Mouse (Mus musculus): ENCODE measurements around the gene Rab3gap1.

DNA sequence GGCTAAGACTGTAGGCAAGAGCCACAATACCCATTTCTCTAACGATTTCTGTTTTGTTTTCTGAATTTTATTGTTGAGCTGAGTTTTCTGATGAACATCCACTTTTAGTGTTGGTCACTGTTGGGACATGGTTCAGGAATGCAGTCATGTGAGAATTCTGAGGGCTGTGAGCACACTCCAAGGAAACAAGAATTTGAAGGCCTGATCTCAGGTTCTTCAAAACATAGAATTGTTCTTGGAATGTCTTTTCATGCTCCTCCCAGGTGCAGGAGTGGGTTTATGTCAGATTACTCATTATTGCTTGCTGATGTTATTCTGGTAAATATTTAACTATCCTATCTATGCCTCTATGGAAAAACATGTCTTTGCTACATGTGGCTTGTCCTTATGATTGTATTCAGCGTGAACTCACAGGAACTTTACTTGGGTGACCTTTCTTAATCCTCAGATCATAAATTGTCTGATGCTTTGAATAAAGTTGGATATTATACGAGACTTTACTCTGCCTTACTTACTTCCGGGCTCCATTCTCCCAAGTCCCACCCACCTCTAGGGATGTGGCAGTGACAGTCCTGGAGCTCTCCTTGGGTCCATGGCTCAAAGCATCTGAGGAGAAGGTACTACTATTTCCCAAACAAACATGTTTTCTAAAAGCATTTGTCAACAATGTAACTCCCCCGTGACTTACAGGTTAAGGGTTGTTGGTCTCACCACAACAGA is 114.9 kb downstream of the Rab3gap1 start:
- TF ChIP-seq MEF2A (IDR thresholded peaks at IDR 0.05; ENCODE audit: borderline replicate concordance, low read depth, low read length), result no peak
- TF ChIP-seq USF1 (IDR thresholded peaks at IDR 0.05; ENCODE audit: low read depth, low read length), result no peak
- no peak for TF ChIP-seq POLR2A (IDR thresholded peaks at IDR 0.05; ENCODE audit: low read depth, low read length)
- TF ChIP-seq TCF12 (IDR thresholded peaks at IDR 0.05; ENCODE audit: low read depth, low read length), result no peak
- TF ChIP-seq ZC3H11A (IDR thresholded peaks at IDR 0.05; ENCODE audit: low read depth, low read length), result no peak
- TF ChIP-seq NRF1 (IDR thresholded peaks at IDR 0.05; ENCODE audit: low read depth, low read length), result no peak
- no peak for TF ChIP-seq ZNF384 (IDR thresholded peaks at IDR 0.05; ENCODE audit: low read depth, low read length)
- TF ChIP-seq CTCF (conservative IDR thresholded peaks at IDR 0.05 in 1 of 2, IDR thresholded peaks at IDR 0.05 in 1 of 2; ENCODE audit: low read depth in 2 of 2, low read length in 2 of 2), result no peak
- no peak for TF ChIP-seq CHD2 (IDR thresholded peaks at IDR 0.05; ENCODE audit: low read length)
